In genomic region chr16:23271746-23272520, GRCm38 (mm10) we compare ENCODE assay signal across 9 mouse cellular contexts. TPM values are rescaled to one million over a fixed set of nuclear protein-coding genes. Genes with fewer than 3 reads are reported as not detected.
DNase-seq lines count a peak whose midpoint lies in the region; ATAC-seq and TF ChIP-seq lines count a peak whose summit lies in the region.
"Had no signal": no experiment of that assay in that cellular context is flagged by ENCODE, and none has a peak within 500 bp of the region (broad histone marks: within the 10 kb centered on the region; RNA-seq: fewer than 3 reads in every experiment).

No protein-coding gene starts in this region.

- DNase-seq in adrenal gland, adult (ENCODE audit: inconsistent age in 2 of 2, low spot score in 1 of 2): peak; percentile 52 to 85
- no peak for DNase-seq in adrenal gland, postnatal 4 days (ENCODE audit: low spot score in 2 of 2)
- DNase-seq in kidney, postnatal 0 days (ENCODE audit: low spot score): no peak
- DNase-seq in kidney, adult 18-20 months: no peak
- DNase-seq in urinary bladder, postnatal 36 days (ENCODE audit: low spot score in 2 of 2): peak; percentile 28 to 31
- DNase-seq in urinary bladder, adult 2 months (ENCODE audit: low spot score): no peak
- peak; percentile 36 for DNase-seq in telencephalon, adult 2 months (ENCODE audit: low read depth, low spot score)
- no peak for DNase-seq in natural killer cell, adult 2 months (ENCODE audit: low spot score in 2 of 2)
- DNase-seq: lung, embryonic 14.5 days had no signal

- peaks cover 29% of the 10 kb centered on the region for H3K4me1 ChIP-seq in kidney, postnatal 0 days (replicated peaks; ENCODE audit: insufficient read depth, low read length)

- no peak overlapping the region for H3K9ac ChIP-seq in kidney, postnatal 0 days (ENCODE audit: low read depth, low read length)
- H3K9ac ChIP-seq: lung, embryonic 14.5 days had no signal

- 76% methylated on average over 14 of the region's 14 CpGs for WGBS in kidney, postnatal 0 days

- H3K4me2 ChIP-seq in kidney, postnatal 0 days (ENCODE audit: low read length): no peak overlapping the region
- H3K4me2 ChIP-seq: lung, embryonic 14.5 days had no signal

- no peaks in the 10 kb centered on the region for H3K36me3 ChIP-seq in kidney, postnatal 0 days (ENCODE audit: insufficient read depth, low read length)

- no peaks in the 10 kb centered on the region for H3K9me3 ChIP-seq in kidney, postnatal 0 days (replicated peaks; ENCODE audit: low read length)

- H3K4me3 ChIP-seq in kidney, postnatal 0 days (replicated peaks; ENCODE audit: low read depth, low read length): no peak overlapping the region

- H3K27ac ChIP-seq in kidney, postnatal 0 days: peak overlapping the region; percentile 44; the same call in 1 of the 2 replicates

- no peak for ATAC-seq in kidney, postnatal 0 days (replicated peaks; ENCODE audit: low FRiP score, low read depth)

- no peaks in the 10 kb centered on the region for H3K27me3 ChIP-seq in kidney, postnatal 0 days (ENCODE audit: insufficient read depth, low read length)

- TF ChIP-seq CTCF in kidney, postnatal 0 days (IDR thresholded peaks at IDR 0.05; ENCODE audit: low read depth): no peak

RNA-seq across cellular contexts. Expression of gene St6gal1, which starts 47.4 kb away (rescaled TPM):
- total RNA-seq in adrenal gland, postnatal 4 days (2021): 10 to 100 TPM; 46.6 to 56.3 TPM
- polyA plus RNA-seq in kidney, postnatal 0 days (2015; fragmentation: Nextera tagmentation; extraction: Ambion mirVana): 24.5 and 28.6 TPM in 2 replicates
- polyA plus RNA-seq in urinary bladder, adult 2 months (2012; rRNA removed): 8.1 and 8.8 TPM in 2 replicates

Comparison
In these comparisons a context has a peak if more than half of its experiments do, and no peak if none do; other contexts are left out.
1. DNase-seq: peak in adrenal gland, adult (2 of 2), urinary bladder, postnatal 36 days (2 of 2) and telencephalon, adult 2 months (single experiment); none in adrenal gland, postnatal 4 days (0 of 2), kidney, postnatal 0 days (single experiment), kidney, adult 18-20 months (single experiment), urinary bladder, adult 2 months (single experiment) and natural killer cell, adult 2 months (0 of 2).